Mouse (Mus musculus) C2C12 (cell line): ENCODE measurements around the gene Npl.

Source experiments
- CEBPB ChIP-seq: IDR thresholded peaks from one replicate; pipeline ENCODE4 v1.6.1; 2011; ENCODE audit warnings: low read depth, mild to moderate bottlenecking, control low read depth, moderate library complexity
- CTCF ChIP-seq: IDR thresholded peaks from one replicate; pipeline ENCODE4 v1.5.1; 2011; ENCODE audit not compliant: control insufficient read depth, insufficient read depth, insufficient read length
- MYOG ChIP-seq: IDR thresholded peaks from one replicate; pipeline ENCODE4 v1.6.1; 2011; ENCODE audit not compliant: control insufficient read depth, insufficient read length; ENCODE audit errors: extremely low read depth
- USF1 ChIP-seq: IDR thresholded peaks from one replicate; pipeline ENCODE4 v1.6.1; 2011; ENCODE audit warnings: low read depth, mild to moderate bottlenecking, control low read depth, moderate library complexity

GRCm38 (mm10) chr1:153559701-153560100, 9.9 kb upstream of the Npl start:
- TF ChIP-seq CTCF (no peak), CEBPB (no peak), USF1 (no peak), MYOG (no peak)
